Mouse (Mus musculus) adrenal gland, adult 10 weeks (tissue): Measurements from ENCODE around the gene Lgr6. TPM values are rescaled to one million over a fixed set of nuclear protein-coding genes. Genes with fewer than 3 reads are reported as not detected.

Experiments
- polyA plus RNA-seq: library from polyadenylated mRNA; stranded (reverse); fragments of 350-450 nt; fragmentation: Illumina TruSeq; extraction: RNeasy Lipid Tissue Mini Kit (QIAGEN cat#74804); gene quantifications from one replicate; pipeline ENCODE4 v1.2.3, GENCODE M21; 2014; ENCODE audit warnings: low read depth, low replicate concordance

Gene Lgr6
- polyA plus RNA-seq = 1.3 TPM

DNA sequence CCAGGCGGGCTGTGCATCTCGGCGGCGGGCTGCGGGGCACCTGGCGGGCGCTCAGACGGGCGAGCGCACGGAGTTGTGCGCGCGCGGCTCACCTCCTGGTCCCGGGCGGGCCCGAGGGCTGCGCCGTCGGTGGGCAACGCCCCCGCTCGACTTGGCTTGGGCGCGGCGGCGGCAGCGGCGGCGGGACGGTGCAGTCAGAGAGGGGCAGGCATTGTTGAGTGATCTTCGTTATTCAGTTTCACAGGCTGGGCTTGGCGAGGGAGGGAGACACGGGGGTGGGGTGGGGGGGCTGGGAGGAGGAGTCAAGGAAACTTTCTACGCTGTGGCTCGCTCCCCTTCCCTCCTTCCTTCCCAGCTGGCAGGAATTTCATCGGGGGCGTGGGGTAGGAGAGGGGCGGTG is at the start of gene Lgr6:
TSS of gene Lgr6 (minus strand) at position 153 of the 400 bp plus-strand sequence.

GRCm38 (mm10) chr1:135146077-135146945 is 41.2 kb upstream of the Lgr6 start, which contains the start of gene Arl8a:
Arl8a (plus strand) TSS chr1:135146824.

GRCm38 (mm10) chr1:135132473-135132872 is 27.4 kb upstream of the Lgr6 start, which contains the start of gene Ptpn7:
Ptpn7 (plus strand) TSS chr1:135132700.

DNA sequence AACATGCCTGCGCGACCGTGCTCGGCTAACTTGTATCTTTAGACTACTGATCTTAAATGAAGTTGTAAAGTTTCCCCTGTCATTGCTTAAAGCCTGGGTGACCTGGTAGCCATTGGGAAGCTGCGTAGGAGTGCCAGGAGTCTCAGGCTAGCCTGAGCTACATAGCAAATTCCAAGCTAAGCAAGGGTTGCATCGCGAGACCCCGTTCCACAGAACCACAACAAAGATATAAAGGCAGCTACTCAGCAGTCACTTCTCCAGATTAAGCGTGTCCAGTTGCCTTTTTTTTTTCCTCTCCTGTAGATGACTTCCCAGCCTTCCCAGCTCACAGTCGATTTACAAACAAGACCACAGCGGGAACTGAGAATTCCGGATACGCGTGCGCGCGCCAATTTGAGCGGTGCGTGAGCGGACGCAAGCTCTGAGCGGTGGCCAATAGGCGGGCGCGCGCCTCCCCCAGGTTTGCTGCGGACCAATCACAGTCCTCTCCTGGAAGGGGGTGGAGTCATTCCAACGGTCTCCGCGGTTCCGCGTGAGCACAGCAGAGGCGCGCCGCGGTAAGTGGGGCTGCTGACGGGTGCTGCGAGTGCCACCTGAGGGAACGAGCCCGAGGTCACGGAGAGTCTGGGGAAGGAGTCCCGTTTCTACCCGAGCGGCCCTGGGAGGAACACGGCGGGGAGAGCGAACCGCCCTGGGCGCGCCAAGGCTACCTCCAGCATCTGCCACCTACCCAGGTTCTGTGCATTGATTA is 142.8 kb downstream of the Lgr6 start, which contains the start of gene Ube2t:
TSS of gene Ube2t (plus strand) at position 513 of the 751 bp plus-strand sequence.

DNA sequence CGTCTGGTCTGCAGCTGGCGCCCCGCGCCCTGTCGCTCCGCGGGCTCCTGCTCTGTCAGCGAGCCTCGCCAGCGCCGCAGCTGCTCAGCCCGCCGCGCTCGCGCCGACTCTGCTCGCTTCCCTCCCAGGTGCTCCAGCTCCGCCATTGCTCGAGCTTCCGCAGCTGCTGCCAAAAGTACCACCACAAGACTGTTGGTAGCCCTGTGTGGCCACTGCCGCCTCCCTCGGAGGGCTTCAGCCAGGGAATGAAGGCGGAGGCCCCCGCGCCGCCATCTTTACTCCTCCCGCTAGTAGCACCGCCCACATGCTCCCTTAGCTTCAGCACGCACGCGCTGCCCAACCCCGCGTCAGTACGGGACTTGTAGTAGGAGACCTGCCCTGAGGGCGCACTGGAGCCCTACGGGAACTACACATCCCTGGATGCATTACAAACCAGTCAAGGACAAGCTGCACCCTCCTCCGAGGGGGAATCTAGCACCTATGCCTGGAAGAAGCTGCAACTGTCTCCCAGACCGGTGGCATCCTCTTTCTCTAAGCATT is 149.4 kb downstream of the Lgr6 start, which contains the start of gene Ppp1r12b:
TSS of gene Ppp1r12b (minus strand) at position 306 of the 540 bp plus-strand sequence.

Other genes with a start within 250 kb of the Lgr6 start
- gene Ppp1r12b, start 149.3 kb downstream of the Lgr6 start, polyA plus RNA-seq = 5.9 TPM
- gene Ube2t, start 142.7 kb downstream of the Lgr6 start, polyA plus RNA-seq = 3.4 TPM
- gene Ptpn7, start 27.4 kb upstream of the Lgr6 start, polyA plus RNA-seq = 0.41 TPM
- gene Arl8a, start 41.5 kb upstream of the Lgr6 start, polyA plus RNA-seq = 24.3 TPM
- 0.23 TPM for gene Gpr37l1, start 62.4 kb upstream of the Lgr6 start, polyA plus RNA-seq
- gene Elf3, start 153.3 kb upstream of the Lgr6 start, polyA plus RNA-seq = not detected
- 17.1 TPM for gene Rnpep, start 178.8 kb upstream of the Lgr6 start, polyA plus RNA-seq
- 27.0 TPM for gene Timm17a, start 208.5 kb upstream of the Lgr6 start, polyA plus RNA-seq
- 0.82 TPM for gene Lmod1, start 219.5 kb upstream of the Lgr6 start, polyA plus RNA-seq